Mouse (Mus musculus) testis, adult 2 months (tissue): ENCODE measurements around the gene Akap2.

Source experiments
- CTCF ChIP-seq: fragments of 200-500 bp; IDR thresholded peaks from 2 replicates; pipeline ENCODE4 v1.5.1; 2012; ENCODE audit warnings: low read depth, mild to moderate bottlenecking, inconsistent platforms, low read length, moderate library complexity; ENCODE audit not compliant: control insufficient read depth, insufficient read depth, insufficient replicate concordance
- POLR2A ChIP-seq: fragments of 200-500 bp; IDR thresholded peaks from 2 replicates; pipeline ENCODE4 v1.6.1; 2012; ENCODE audit warnings: low read depth, mild to moderate bottlenecking, inconsistent platforms, low read length, moderate library complexity; ENCODE audit not compliant: control insufficient read depth

DNA sequence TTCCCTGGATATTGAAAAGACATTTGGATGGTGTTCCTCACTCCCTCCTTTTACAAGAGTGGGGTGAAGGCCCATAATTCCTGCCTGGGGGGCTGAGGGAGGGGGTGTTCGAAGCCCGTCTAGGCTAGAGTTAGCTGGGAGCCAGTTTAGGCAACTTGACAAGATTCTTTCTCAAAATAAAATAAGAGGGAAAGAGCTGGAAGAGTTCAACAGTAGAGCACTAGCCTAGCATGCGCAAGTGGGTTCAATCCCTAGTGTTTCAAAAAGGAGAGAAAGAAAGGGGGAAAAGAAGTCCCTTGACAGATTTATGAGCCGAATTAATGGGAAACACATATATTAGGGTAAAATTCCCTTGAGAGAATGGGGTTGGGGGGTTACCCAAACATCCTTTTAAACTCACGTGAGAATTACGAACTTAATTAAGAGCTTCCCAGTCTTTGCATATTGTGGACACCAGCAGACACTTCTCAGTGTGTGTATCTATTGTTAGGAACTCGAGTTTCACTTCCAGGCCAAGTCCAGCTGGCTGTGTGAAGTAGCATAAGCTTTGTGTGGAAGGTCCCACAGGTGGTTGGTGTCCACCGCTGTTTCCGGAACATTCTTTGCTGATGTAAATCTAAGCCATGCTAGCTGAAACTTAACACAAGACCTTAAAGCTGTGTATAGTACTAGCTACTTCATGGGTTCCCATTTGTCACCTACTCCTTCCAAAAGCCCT is 145.0 kb downstream of the Akap2 start:
- TF ChIP-seq CTCF (no peak), POLR2A (no peak)
